Mouse (Mus musculus) ZHBTc4 (cell line): Measurements from ENCODE around the gene Tgfbr3.
A peak's percentile ranks its signal among the peaks of the same experiment; 100 is the strongest.

Source experiments
- DNase-seq: peaks from one replicate; pipeline ENCODE4 v3.0.0-alpha.2; 2011; ENCODE audit warnings: low read depth, low spot score

Gene Tgfbr3

DNA sequence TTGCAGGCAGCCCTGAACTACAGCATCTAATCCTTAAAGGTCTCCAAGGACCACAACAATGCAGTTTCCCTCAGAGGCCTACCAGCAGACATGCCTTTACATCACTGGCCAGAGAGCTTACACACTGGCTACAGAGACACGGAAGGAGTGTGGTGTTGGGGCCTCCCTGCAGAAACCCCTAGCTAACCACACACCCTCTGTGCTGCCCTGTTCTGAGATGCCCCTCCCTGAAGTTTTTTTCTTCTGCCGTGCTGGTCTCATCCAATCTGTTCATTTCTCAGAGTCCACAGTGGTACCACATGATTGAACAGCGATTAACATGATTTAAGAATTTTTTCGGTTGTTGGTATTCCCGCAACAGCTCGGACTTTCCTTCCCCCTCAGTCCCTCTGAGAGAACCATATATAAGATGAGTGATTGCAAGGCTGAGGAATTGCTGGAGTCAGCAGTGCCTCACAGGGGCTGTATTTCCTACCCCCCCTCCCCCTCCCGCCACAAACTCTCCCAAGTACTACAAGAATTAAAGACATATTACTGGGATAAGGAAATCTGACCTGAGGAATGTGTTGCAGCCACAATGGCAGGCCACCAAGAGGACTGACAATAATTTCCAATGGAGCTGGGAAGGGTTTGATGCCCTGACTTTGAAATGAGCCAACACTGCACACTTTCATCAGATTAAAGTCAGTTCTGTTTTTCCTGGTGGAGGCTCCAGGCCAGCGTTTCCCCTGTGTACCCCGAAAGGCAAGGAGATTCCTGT, 75.9 kb downstream of the Tgfbr3 start:
- no peak for DNase-seq

- no peak for DNase-seq
Measured at GRCm38 (mm10) chr5:107211830-107212370, 77.5 kb downstream of the Tgfbr3 start.

DNA sequence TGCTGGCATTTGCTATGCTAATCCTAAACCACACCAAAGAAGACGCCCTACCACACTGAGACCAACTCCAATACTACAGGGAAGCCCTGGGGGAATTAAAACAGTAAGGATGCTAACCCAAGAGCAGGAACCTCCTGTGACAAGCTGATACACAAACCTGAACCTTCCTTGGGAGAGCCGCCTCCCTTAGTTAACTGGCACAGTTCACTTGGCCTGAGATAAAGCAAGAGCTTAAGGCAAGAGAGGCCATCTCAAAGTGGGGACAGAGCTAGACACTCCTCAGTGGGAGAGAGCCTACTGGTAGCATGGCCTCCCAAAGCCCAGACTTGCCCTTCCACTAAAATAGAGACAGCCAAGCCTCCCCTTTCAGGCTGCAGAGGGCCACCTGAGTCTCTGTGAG, 79.4 kb downstream of the Tgfbr3 start:
- no peak for DNase-seq

DNA sequence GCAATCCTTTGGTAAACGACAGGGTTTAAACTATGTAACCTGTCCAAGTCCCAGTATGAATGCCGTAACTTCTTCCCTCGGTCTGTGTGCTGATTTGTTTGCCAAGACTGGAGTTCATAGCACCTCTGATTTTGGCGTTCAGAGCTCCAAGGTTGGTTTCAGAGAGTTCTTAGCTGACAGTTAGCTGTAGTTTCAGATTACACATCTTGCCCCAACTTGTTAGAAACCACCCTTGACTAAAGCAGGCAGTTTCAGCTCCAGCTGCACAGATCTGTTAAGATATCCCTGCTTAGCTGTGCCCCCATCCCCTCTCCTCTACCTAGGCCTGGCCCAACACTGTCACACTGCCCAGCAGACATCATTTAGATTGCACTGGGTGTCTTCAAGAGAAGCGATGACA, 81.5 kb downstream of the Tgfbr3 start:
- DNase-seq: no peak

- no peak for DNase-seq
Measured at GRCm38 (mm10) chr5:107204306-107204705, 85.1 kb downstream of the Tgfbr3 start.

GRCm38 (mm10) chr5:107202801-107203559, 86.4 kb downstream of the Tgfbr3 start:
- no peak for DNase-seq

GRCm38 (mm10) chr5:107201509-107202182, 87.8 kb downstream of the Tgfbr3 start:
- DNase-seq: peak; percentile 42

DNA sequence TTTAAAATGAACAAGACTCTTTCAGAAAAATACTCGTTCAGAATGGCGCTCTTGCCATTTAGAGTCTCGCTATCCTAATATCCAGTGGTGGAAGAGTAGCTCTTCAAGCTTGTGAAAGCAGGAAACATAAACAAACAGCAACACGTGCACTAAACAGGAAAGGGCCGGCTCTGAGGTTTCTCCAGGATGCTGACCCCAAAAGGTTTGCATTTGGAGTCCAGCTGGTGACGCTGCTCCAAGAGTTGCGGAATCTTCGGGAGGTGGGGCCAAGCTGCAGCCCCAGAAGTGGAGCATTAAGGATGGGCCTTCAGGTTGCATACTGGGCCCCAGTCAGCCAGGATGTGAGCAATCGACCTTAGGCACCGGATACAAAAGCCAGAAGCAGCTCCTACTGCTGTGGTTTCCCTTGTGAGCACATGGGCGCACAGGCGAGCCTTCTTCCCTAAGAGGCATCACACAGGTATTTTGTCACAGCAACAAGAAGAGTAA, 88.5 kb downstream of the Tgfbr3 start:
- peak; percentile 34 for DNase-seq

GRCm38 (mm10) chr5:107200221-107200635, 89.2 kb downstream of the Tgfbr3 start:
- no peak for DNase-seq

DNA sequence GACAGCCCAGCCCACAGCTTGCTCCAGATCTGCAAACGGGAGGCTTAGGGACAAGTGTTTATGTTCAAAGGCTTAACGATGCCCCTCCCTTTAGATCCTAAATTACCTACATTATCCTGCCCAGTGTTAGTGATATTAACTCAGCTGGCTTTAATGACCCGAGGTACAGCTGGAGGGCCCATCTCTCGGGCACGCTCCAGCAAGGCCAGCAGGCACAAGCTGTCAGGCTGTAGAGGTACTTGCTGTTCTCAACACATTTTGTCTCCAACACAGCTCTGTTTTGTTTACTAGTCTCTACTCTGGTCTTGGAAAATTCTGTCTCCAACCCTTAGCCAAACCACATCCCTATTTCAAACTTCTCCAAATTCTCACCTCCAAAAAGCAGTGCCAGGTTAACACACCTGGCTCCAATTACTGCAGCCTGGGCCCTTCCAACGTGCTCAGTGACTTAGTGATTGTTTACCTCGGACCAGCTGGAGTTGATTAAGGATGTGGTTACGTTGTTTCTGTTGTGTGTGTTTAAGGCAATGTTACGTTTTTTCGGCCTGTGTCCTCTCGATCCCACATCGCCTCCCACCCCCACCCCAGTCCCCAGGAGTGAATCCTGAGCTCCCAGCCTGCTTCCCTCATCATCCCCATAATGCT, 93.6 kb downstream of the Tgfbr3 start:
- DNase-seq: no peak

DNA sequence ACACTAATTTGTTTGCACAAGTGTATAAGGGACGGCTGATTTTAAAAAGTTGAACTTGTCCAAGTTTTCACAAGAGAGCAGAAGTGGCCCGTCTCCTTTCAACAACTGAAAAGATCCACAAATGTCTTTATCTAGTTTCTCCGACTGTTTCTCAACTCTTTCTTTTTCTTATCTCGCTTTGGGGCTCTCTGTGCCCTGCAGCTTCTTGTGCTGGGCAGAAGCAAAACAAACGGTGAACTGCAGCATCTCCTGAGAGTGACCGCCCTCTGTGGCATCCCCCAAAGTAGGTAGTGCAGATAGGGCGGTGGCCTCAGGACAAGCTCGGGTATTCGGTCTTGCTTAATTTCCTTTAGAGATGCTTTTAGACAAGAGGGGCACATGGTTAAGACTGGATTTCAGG, 96.3 kb downstream of the Tgfbr3 start:
- no peak for DNase-seq

- DNase-seq: no peak
Measured at GRCm38 (mm10) chr5:107192372-107192771, 97.1 kb downstream of the Tgfbr3 start.

GRCm38 (mm10) chr5:107188551-107188950, 100.9 kb downstream of the Tgfbr3 start:
- no peak for DNase-seq

- DNase-seq: no peak
Measured at GRCm38 (mm10) chr5:107186206-107186605, 103.2 kb downstream of the Tgfbr3 start.

DNA sequence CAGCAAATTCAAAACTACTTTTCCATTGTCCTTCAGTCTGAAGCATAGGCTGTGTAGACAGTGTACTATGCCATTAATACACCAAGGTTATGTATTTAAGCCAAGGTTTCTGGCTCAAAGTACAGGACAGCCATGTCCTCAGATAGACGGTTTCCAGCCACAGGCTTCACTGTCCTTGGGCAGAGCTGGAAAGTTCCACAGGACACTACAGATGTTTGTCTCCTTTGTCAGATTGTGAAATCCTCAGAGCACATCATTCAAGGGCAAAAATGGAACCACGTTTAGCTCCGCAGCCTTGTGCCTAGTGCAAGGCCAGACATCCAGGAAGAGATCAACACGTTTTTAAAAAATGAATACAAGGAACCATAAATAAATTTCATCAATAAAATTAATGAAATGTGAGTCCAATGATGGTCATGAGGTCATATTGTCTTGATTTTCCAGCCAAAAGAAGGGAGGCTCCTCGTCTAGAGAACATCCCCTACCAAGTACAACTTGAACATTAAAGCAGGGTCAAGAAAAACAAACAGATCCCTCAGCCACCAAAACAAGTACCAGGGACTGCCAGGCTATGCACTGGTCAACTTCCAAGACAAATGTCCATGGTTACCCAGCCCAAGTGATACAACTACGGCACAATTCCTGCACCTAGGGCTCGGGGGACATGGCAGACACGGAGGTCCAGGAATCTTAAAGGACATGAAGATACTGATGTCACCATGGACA, 105.1 kb downstream of the Tgfbr3 start:
- DNase-seq: no peak

DNA sequence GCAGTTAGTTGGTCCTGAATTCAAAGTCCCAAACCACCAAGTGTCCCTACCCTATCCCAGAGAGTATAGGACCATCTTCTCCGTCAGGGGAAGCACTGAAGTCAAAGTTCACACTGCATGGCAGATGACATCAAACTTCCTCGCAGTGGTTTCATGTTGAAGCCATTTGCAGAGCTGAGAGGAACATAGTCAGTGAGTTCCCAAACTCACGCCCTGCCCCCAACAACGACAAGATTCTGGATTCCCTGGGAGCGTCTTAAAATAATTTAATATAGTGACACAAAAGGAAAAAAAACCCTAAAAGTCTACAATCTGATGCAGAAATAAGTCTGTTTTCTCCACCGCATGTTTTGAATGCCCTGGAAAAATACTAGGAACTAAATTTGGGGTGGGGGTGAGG, 105.9 kb downstream of the Tgfbr3 start:
- no peak for DNase-seq

DNA sequence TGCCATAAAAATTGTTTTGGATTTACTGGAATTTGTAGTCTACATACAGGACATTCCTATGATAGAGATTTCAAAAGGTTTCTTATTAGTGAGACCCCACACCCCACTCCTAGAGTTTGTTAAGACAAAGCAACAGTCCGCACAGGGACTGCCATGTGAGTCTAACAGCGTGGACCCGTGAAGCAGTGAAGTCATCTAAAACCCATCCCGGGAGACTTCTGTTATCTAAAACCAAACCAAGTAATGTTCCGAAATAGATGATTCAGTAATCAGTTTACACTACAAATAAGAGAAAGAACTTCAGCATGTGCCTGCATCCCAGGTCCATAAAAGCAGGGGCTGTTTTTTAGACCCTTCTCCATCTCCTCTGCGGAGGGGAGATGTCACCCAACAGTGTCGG, 106.7 kb downstream of the Tgfbr3 start:
- no peak for DNase-seq

DNA sequence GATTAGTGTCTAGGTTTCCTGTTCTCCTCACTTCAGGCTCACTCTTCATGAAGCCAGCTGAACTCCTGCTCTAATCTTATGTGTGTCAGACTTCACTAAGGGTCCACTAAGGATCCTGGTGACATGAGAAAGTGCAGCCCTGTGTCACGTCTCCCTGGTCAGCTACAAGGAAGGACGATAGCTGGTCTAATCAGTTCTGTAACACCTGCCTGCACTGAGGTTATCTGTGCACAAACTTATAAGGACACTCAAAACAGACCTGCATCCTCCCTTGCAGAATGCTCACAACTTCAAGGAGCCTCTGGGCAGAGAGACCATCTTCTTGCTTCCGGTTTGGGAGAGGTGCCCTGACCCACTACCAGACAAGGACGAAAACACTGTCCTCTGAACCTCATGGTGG, 107.6 kb downstream of the Tgfbr3 start:
- no peak for DNase-seq

- no peak for DNase-seq
Measured at GRCm38 (mm10) chr5:107179194-107179593, 110.2 kb downstream of the Tgfbr3 start.

DNA sequence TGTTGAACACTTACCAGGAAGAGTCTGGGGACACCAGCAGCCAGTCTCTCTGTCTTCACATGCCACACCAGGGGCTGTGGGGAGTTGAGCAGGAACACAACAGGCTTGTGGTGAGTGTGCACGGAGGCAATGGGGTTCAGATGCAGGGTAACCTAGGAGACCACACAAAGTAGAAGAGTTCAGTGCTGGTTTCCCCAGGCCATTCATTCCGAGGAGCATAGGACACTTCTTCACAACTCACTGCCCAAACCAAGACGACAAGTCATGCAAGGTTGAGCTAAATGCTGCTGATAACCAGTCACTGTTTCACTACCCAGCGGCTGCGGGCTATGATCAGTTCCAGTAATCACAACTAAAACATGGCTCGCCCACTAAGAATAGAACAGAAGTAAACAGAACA, 111.6 kb downstream of the Tgfbr3 start:
- no peak for DNase-seq

DNA sequence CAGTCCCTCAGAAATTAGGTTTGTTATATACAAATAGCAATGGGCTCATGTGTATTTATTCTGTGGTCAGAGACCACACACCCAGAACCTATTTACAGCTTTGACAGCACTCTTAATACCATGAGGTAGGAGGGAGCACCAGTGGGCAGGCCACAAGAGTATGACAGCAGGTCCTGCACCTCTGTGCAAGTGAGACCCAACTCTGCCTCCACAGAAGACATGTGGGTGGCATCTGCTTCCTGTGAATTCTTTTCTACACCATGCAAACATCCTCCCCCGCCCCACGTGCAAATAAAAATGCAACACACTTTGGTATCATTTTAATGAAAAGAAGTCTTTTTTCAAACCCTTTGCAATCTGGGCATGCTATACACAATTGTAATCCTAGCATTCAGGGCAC, 112.2 kb downstream of the Tgfbr3 start:
- DNase-seq: no peak
